In the genomic region with DNA sequence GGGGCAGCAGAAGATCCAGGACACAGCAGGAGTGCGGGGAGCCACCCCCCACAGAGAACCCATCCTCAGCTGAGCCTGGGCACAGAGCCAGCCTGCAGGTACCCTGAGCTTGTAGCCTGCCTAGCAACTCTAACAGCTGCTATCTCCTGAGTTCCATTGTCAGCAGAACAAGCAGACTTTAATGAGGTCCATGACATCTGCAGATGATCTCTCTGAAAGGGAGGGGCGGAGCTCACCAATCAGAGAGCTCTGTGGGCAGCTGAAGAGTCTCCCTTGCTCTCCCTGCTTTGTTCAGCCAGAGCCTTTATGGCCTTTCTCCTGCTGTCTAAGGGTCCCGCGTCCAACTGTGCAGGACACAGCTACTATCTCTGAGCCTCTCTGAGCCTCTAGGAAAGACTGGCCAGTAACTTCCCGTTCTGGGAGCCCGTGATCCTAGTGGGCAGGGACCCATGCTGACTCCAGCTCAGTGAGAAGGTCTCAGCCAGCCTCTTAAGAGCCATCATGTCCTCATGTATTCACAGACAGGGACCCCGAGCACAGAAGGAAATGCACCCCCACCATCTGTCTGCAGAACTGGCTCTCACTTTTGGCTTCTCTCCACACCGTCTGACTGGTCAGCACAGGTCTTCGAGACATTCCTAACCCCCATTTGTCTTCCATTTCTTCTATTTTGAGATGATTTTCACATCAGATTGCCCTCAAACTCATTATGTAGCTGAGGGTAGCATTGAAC, we compare ENCODE assay signal across 10 mouse cellular contexts. TPM values are rescaled to one million over a fixed set of nuclear protein-coding genes. Genes with fewer than 3 reads are reported as not detected.
A peak's percentile ranks its signal among the peaks of the same experiment; 100 is the strongest.
DNase-seq lines count a peak whose midpoint lies in the region; ATAC-seq lines count a peak whose summit lies in the region.
"Had no signal": no experiment of that assay in that cellular context is flagged by ENCODE, and none has a peak within 500 bp of the region (broad histone marks: within the 10 kb centered on the region; RNA-seq: fewer than 3 reads in every experiment).

No protein-coding gene starts in this region.

- peak; percentile 66 for ATAC-seq in intestine, embryonic 16.5 days

- WGBS in intestine, embryonic 16.5 days, result 49% methylated on average over 9 of the region's 9 CpGs

- H3K4me1 ChIP-seq in intestine, embryonic 16.5 days (ENCODE audit: control insufficient read depth, insufficient read depth, low read length), result peaks cover 12% of the 10 kb centered on the region; the same call in 1 of the 2 replicates

- no peak overlapping the region; the same call in 1 of the 2 replicates for H3K9ac ChIP-seq in intestine, embryonic 16.5 days (ENCODE audit: low read depth, low read length)
- H3K9ac ChIP-seq: embryonic facial prominence, embryonic 12.5 days had no signal

- H3K4me3 ChIP-seq in intestine, embryonic 16.5 days (ENCODE audit: low read length), result no peak overlapping the region
- H3K4me3 ChIP-seq: embryonic facial prominence, embryonic 12.5 days had no signal

- H3K4me2 ChIP-seq in intestine, embryonic 16.5 days (ENCODE audit: low read depth, low read length), result no peak overlapping the region
- H3K4me2 ChIP-seq: embryonic facial prominence, embryonic 12.5 days had no signal

- no peaks in the 10 kb centered on the region for H3K36me3 ChIP-seq in intestine, embryonic 16.5 days (ENCODE audit: control insufficient read depth, insufficient read depth, low read length)
- H3K36me3 ChIP-seq: embryonic facial prominence, embryonic 12.5 days had no signal

- H3K9me3 ChIP-seq in intestine, embryonic 16.5 days (ENCODE audit: control insufficient read depth, low read length), result no peaks in the 10 kb centered on the region
- H3K9me3 ChIP-seq: embryonic facial prominence, embryonic 12.5 days had no signal

- peak; percentile 37 for DNase-seq in Muller cell, postnatal 12 days (ENCODE audit: inconsistent ontology term)
- peak; percentile 70 for DNase-seq in embryo, embryonic 10.5 days (ENCODE audit: low spot score)
- peak; percentile 37 to 39 for DNase-seq in left cerebral cortex, adult 9 months (ENCODE audit: low spot score in 2 of 2)
- DNase-seq in retina, embryonic 14.5 days (ENCODE audit: low spot score), result peak; percentile 77
- DNase-seq in adrenal gland, adult 2 months, result no peak
- no peak for DNase-seq in frontal cortex, postnatal 25 days (ENCODE audit: low spot score in 2 of 2)
- DNase-seq in gastrocnemius, postnatal 10 days, result no peak

- no peak overlapping the region for H3K27ac ChIP-seq in intestine, embryonic 16.5 days (ENCODE audit: low read length)
- H3K27ac ChIP-seq: embryonic facial prominence, embryonic 12.5 days had no signal

- H3K27me3 ChIP-seq in intestine, embryonic 16.5 days (replicated peaks; ENCODE audit: control insufficient read depth, insufficient read depth, low read length), result no peaks in the 10 kb centered on the region
- H3K27me3 ChIP-seq: embryonic facial prominence, embryonic 12.5 days had no signal

RNA-seq across cellular contexts. Expression of a gene that starts 24.6 kb away (rescaled TPM):
- polyA plus RNA-seq in intestine, embryonic 16.5 days (2015; fragmentation: Nextera tagmentation; extraction: Ambion mirVana), result 3.4 and 3.6 TPM in 2 replicates
- 10 to 100 TPM in 1 of 2 experiments, 1 to 10 TPM in 1; 8.4 to 20.5 TPM for total RNA-seq in adrenal gland, adult 2 months (2021)
- polyA plus RNA-seq in adrenal gland, adult 2 months (2012; rRNA removed), result 37.7 and 39.7 TPM in 2 replicates
- total RNA-seq in gastrocnemius, postnatal 10 days (2021), result 10 to 100 TPM; 29.2 to 41.6 TPM

RNA-seq across cellular contexts. Expression of a gene that starts 41.0 kb away (rescaled TPM):
- not detected in 2 replicates for polyA plus RNA-seq in intestine, embryonic 16.5 days (2015; fragmentation: Nextera tagmentation; extraction: Ambion mirVana)
- total RNA-seq in adrenal gland, adult 2 months (2021), result not detected
- 0.18 TPM in 1 of 2 replicates, not detected in the other for polyA plus RNA-seq in adrenal gland, adult 2 months (2012; rRNA removed)
- total RNA-seq in gastrocnemius, postnatal 10 days (2021), result not detected
- polyA plus RNA-seq: limb, embryonic 11.5 days had no signal

Comparison
In these comparisons a context has a peak if more than half of its experiments do, and no peak if none do; other contexts are left out.
1. DNase-seq: peak in Muller cell, postnatal 12 days (single experiment), embryo, embryonic 10.5 days (single experiment), left cerebral cortex, adult 9 months (2 of 2) and retina, embryonic 14.5 days (single experiment); none in adrenal gland, adult 2 months (single experiment), frontal cortex, postnatal 25 days (0 of 2) and gastrocnemius, postnatal 10 days (single experiment).